Mouse (Mus musculus) MEL (cell line): Measurements from ENCODE around the gene Prelid3b. TPM values are rescaled to one million over a fixed set of nuclear protein-coding genes. Genes with fewer than 3 reads are reported as not detected.

Experiments used
- DNase-seq: peaks from one replicate; pipeline ENCODE4 v3.0.0; 2011; ENCODE audit warnings: low read depth, low spot score
- H3K27ac ChIP-seq: 2 replicates; pipeline ENCODE4 v1.5.1; 2012; ENCODE audit warnings: low read depth, mild to moderate bottlenecking, control low read depth, low read length, moderate library complexity; ENCODE audit not compliant: control insufficient read depth
- H3K27me3 ChIP-seq, 2 experiments: fragments of 150-350 bp in 1 of 2; sonication (generic) in 1 of 2; 2 replicates each; pipeline ENCODE4 v1.6.1; 2012; ENCODE audit warnings: low read length in 2 of 2, mild to moderate bottlenecking in 2 of 2, improper control_type of control experiment in 1 of 2, moderate library complexity in 1 of 2; ENCODE audit not compliant: insufficient read depth in 2 of 2, control insufficient read depth in 1 of 2
- H3K36me3 ChIP-seq, 2 experiments: 2 replicates each; pipeline ENCODE4 v1.6.1; 2012 to 2014; ENCODE audit warnings: low read length in 2 of 2, improper control_type of control experiment in 1 of 2, inconsistent platforms in 1 of 2, mild to moderate bottlenecking in 1 of 2; ENCODE audit not compliant: insufficient read depth in 2 of 2, control insufficient read depth in 1 of 2
- H3K4me1 ChIP-seq, 2 experiments: fragments of 150-350 bp in 1 of 2; sonication (generic) in 1 of 2; 2 replicates each; pipeline ENCODE4 v1.6.1; 2012; ENCODE audit warnings: low read length in 2 of 2, improper control_type of control experiment in 1 of 2, mild to moderate bottlenecking in 1 of 2; ENCODE audit not compliant: insufficient read depth in 2 of 2, control insufficient read depth in 1 of 2
- H3K4me3 ChIP-seq, 2 experiments: fragments of 150-350 bp in 1 of 2; sonication (generic) in 1 of 2; 2 replicates each; pipeline ENCODE4 v1.5.1; 2012; ENCODE audit warnings: low read depth in 2 of 2, low read length in 2 of 2, mild to moderate bottlenecking in 2 of 2, moderate library complexity in 2 of 2, control low read depth in 1 of 2, improper control_type of control experiment in 1 of 2; ENCODE audit not compliant: control insufficient read depth in 1 of 2, insufficient read depth in 1 of 2
- H3K79me2 ChIP-seq: 2 replicates; pipeline ENCODE4 v1.6.1; 2012; ENCODE audit warnings: mild to moderate bottlenecking, low read length, moderate library complexity; ENCODE audit not compliant: control insufficient read depth, poor library complexity, insufficient read depth
- H3K9ac ChIP-seq: 2 replicates; pipeline ENCODE4 v1.6.1; 2012; ENCODE audit warnings: low read depth, mild to moderate bottlenecking, control low read depth, low read length, moderate library complexity; ENCODE audit not compliant: control insufficient read depth, poor library complexity, severe bottlenecking
- H3K9me3 ChIP-seq: fragments of 150-350 bp; sonication (generic); replicated peaks from 2 replicates; pipeline ENCODE4 v1.6.1; 2012; ENCODE audit warnings: mild to moderate bottlenecking, low read length, improper control_type of control experiment, moderate library complexity; ENCODE audit not compliant: insufficient read depth
- CHD1 ChIP-seq: IDR thresholded peaks from 2 replicates; pipeline ENCODE4 v1.6.1; 2012; ENCODE audit warnings: low read depth, mild to moderate bottlenecking, inconsistent platforms, low read length, improper control_type of control experiment
- CTCF ChIP-seq, 3 experiments: IDR thresholded peaks in 2 of 3; conservative IDR thresholded peaks in 1 of 3; 2 replicates each; pipeline ENCODE4 v1.5.1; 2011 to 2012; ENCODE audit warnings: low read length in 3 of 3, low read depth in 2 of 3, mild to moderate bottlenecking in 2 of 3, improper control_type of control experiment in 1 of 3, inconsistent platforms in 1 of 3, mixed read lengths in 1 of 3, moderate library complexity in 1 of 3; ENCODE audit not compliant: control insufficient read depth in 1 of 3, insufficient read depth in 1 of 3, poor library complexity in 1 of 3, severe bottlenecking in 1 of 3
- E2F4 ChIP-seq: IDR thresholded peaks from 2 replicates; pipeline ENCODE4 v1.6.1; 2011; ENCODE audit warnings: low read depth, low read length, improper control_type of control experiment, borderline replicate concordance
- ELF1 ChIP-seq: IDR thresholded peaks from 2 replicates; pipeline ENCODE4 v1.6.1; 2014; ENCODE audit warnings: low read depth, mild to moderate bottlenecking, inconsistent platforms, low read length, improper control_type of control experiment, moderate library complexity
- GABPA ChIP-seq: IDR thresholded peaks from 2 replicates; pipeline ENCODE4 v1.6.1; 2012; ENCODE audit warnings: low read depth, mild to moderate bottlenecking, inconsistent platforms, low read length, improper control_type of control experiment, moderate library complexity
- GATA1 ChIP-seq: IDR thresholded peaks from 2 replicates; pipeline ENCODE4 v1.6.1; 2011; ENCODE audit warnings: low read depth, low read length, improper control_type of control experiment
- KAT2A ChIP-seq: conservative IDR thresholded peaks from 2 replicates; pipeline ENCODE4 v1.6.1; 2012; ENCODE audit warnings: low read depth, low read length, improper control_type of control experiment, inconsistent platforms
- MAFK ChIP-seq: IDR thresholded peaks from 2 replicates; pipeline ENCODE4 v1.6.1; 2011; ENCODE audit warnings: low read depth, mild to moderate bottlenecking, low read length, improper control_type of control experiment, borderline replicate concordance
- MAX ChIP-seq: IDR thresholded peaks from 2 replicates; pipeline ENCODE4 v1.6.1; 2011; ENCODE audit warnings: low read length, improper control_type of control experiment
- MAZ ChIP-seq: IDR thresholded peaks from 2 replicates; pipeline ENCODE4 v1.6.1; 2012; ENCODE audit warnings: low read depth, mild to moderate bottlenecking, inconsistent platforms, low read length, improper control_type of control experiment
- MXI1 ChIP-seq: IDR thresholded peaks from 2 replicates; pipeline ENCODE4 v1.6.1; 2011; ENCODE audit warnings: mild to moderate bottlenecking, low read depth, low read length, improper control_type of control experiment
- MYC ChIP-seq: IDR thresholded peaks from 2 replicates; pipeline ENCODE4 v1.6.1; 2011; ENCODE audit warnings: low read depth, mild to moderate bottlenecking, low read length, improper control_type of control experiment, moderate library complexity
- NRF1 ChIP-seq: IDR thresholded peaks from 2 replicates; pipeline ENCODE4 v1.6.1; 2014; ENCODE audit warnings: low read depth, mild to moderate bottlenecking, inconsistent platforms, low read length, improper control_type of control experiment, moderate library complexity; ENCODE audit not compliant: poor library complexity, insufficient read depth, severe bottlenecking
- RAD21 ChIP-seq: IDR thresholded peaks from 2 replicates; pipeline ENCODE4 v1.6.1; 2011; ENCODE audit warnings: mild to moderate bottlenecking, low read depth, low read length, improper control_type of control experiment
- SMC3 ChIP-seq: IDR thresholded peaks from 2 replicates; pipeline ENCODE4 v1.6.1; 2011; ENCODE audit warnings: low read depth, low read length, improper control_type of control experiment
- TBP ChIP-seq: IDR thresholded peaks from 2 replicates; pipeline ENCODE4 v1.8.0; 2011; ENCODE audit warnings: low read depth, low read length, improper control_type of control experiment
- USF1 ChIP-seq: IDR thresholded peaks from 2 replicates; pipeline ENCODE4 v1.6.1; 2014; ENCODE audit warnings: low read depth, mild to moderate bottlenecking, inconsistent platforms, low read length, improper control_type of control experiment, moderate library complexity
- USF2 ChIP-seq, 2 experiments: IDR thresholded peaks; 2 replicates each; pipeline ENCODE4 v1.6.1; 2011 to 2012; ENCODE audit warnings: improper control_type of control experiment in 2 of 2, low read length in 2 of 2, borderline replicate concordance in 1 of 2, inconsistent platforms in 1 of 2, low read depth in 1 of 2, mild to moderate bottlenecking in 1 of 2; ENCODE audit not compliant: insufficient read depth in 1 of 2
- ZC3H11A ChIP-seq: IDR thresholded peaks from 2 replicates; pipeline ENCODE4 v1.6.1; 2012; ENCODE audit warnings: low read depth, mild to moderate bottlenecking, inconsistent platforms, low read length, improper control_type of control experiment
- ZNF384 ChIP-seq: IDR thresholded peaks from 2 replicates; pipeline ENCODE4 v1.6.1; 2012; ENCODE audit warnings: low read depth, mild to moderate bottlenecking, inconsistent platforms, low read length, improper control_type of control experiment
- polyA plus RNA-seq, 2 experiments: library from polyadenylated mRNA; stranded (reverse) in 1 of 2; unstranded in 1 of 2; fragments of >175 nt in 1 of 2; fragments of >200 nt in 1 of 2; gene quantifications; 2 replicates each; pipeline versions ENCODE4 v1.2.1 to v1.2.4; 2012; ENCODE audit warnings: low replicate concordance in 2 of 2, low read depth in 1 of 2; ENCODE audit not compliant: insufficient read length in 2 of 2, insufficient read depth in 1 of 2, missing spikeins in 1 of 2
- total RNA-seq: library from RNA; depleted of rRNA; stranded (reverse); fragments of 300-350 nt; gene quantifications from 2 replicates; pipeline ENCODE4 v1.2.3, GENCODE M21; 2012

Prelid3b gene
- total and polyA plus RNA-seq, 3 experiments: 142 to 210 (median 189) TPM

- H3K36me3 ChIP-seq: 0 out of 4 replicates have a peak, but pooled peaks cover 0 to 7% of the 10 kb centered on the region in 2 experiments
- no peak overlapping the region for H3K27ac ChIP-seq
- no peaks in the 10 kb centered on the region for H3K9me3 ChIP-seq
- no peaks in the 10 kb centered on the region for H3K79me2 ChIP-seq
- DNase-seq: no peak
- peaks cover 0 to 1% of the 10 kb centered on the region in 2 experiments; a peak in 2 of 4 replicates for H3K27me3 ChIP-seq
- TF ChIP-seq GABPA (no peak), KAT2A (no peak), MAZ (no peak), E2F4 (no peak), GATA1 (no peak)
- no peak overlapping the region for H3K9ac ChIP-seq
- H3K4me1 ChIP-seq: peaks cover 0 to 8% of the 10 kb centered on the region in 2 experiments; a peak in 1 of 4 replicates
- H3K4me3 ChIP-seq: no peak overlapping the region
These were observed 28.1 kb upstream of the Prelid3b start for GRCm38 (mm10) chr2:174500814-174501503.

- Histone ChIP-seq H3K27me3 (peaks cover 3% of the 10 kb centered on the region in 2 experiments; a peak in 2 of 4 replicates), H3K4me1 (no peaks in the 10 kb centered on the region)
- TF ChIP-seq GATA1 (no peak), SMC3 (peak; percentile 81), ZC3H11A (peak; percentile 71), RAD21 (peak; percentile 78), USF1 (no peak), CTCF (IDR thresholded peaks at IDR 0.05 in 2 of 3, conservative IDR thresholded peaks at IDR 0.05 in 1 of 3; ENCODE audit: control insufficient read depth in 1 of 3, insufficient read depth in 1 of 3, low read depth in 2 of 3, low read length in 3 of 3, poor library complexity in 1 of 3, severe bottlenecking in 1 of 3) (peak in 2 of 3 experiments; percentile 28 to 65; a peak in 3 of 6 replicates), MAFK (no peak), E2F4 (no peak), MAX (no peak), GABPA (no peak)
These were observed 20.0 kb upstream of the Prelid3b start for GRCm38 (mm10) chr2:174492858-174493257.

DNA sequence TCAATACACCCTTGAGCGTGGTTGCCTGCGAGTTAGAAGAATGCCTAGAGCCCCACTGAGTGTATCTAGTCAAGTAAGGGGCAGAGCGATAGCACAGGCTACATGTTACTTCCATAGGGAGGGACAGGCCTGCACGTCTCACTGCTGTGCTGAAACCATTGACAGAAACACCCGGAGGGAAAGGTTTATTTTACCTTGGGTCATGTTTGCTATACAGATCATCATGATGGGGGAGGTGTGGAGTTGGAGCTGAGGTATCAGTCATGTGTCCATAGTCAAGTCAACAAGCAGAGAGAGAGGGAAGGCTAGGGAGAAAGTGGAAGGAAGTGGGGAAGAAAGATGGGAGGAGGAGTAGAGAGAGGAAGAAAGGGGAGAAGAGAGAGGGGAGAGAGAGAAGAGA lies 14.1 kb upstream of the Prelid3b start:
- H3K4me3 ChIP-seq: no peak overlapping the region
- no peaks in the 10 kb centered on the region for H3K36me3 ChIP-seq
- no peak for TF ChIP-seq MAZ
- TF ChIP-seq CHD1: no peak
- TF ChIP-seq MXI1: no peak
- no peak for TF ChIP-seq ELF1
- TF ChIP-seq MYC: no peak
- no peak for TF ChIP-seq GABPA
- no peak for TF ChIP-seq CTCF (IDR thresholded peaks at IDR 0.05 in 2 of 3, conservative IDR thresholded peaks at IDR 0.05 in 1 of 3; ENCODE audit: control insufficient read depth in 1 of 3, insufficient read depth in 1 of 3, low read depth in 2 of 3, low read length in 3 of 3, poor library complexity in 1 of 3, severe bottlenecking in 1 of 3)
- no peak for TF ChIP-seq NRF1
- no peak for TF ChIP-seq TBP
- no peak for TF ChIP-seq USF2 (IDR thresholded peaks at IDR 0.05; ENCODE audit: borderline replicate concordance in 1 of 2, insufficient read depth in 1 of 2, low read depth in 1 of 2, low read length in 2 of 2)
- TF ChIP-seq E2F4: no peak
- no peak for TF ChIP-seq USF1
- TF ChIP-seq ZC3H11A: no peak
- no peak for TF ChIP-seq KAT2A
- no peak for TF ChIP-seq RAD21
- no peak for TF ChIP-seq ZNF384
- TF ChIP-seq, all 39 proteins: peak for 0
- Histone ChIP-seq H3K4me1 (no peaks in the 10 kb centered on the region), H3K79me2 (no peaks in the 10 kb centered on the region), H3K9me3 (no peaks in the 10 kb centered on the region), H3K9ac (no peak overlapping the region), H3K27ac (no peak overlapping the region), H3K27me3 (peaks cover 0 to 2% of the 10 kb centered on the region in 2 experiments; a peak in 3 of 4 replicates)
- no peak for DNase-seq

More at GRCm38 (mm10) chr2:174492858-174493257, 20.0 kb upstream of the Prelid3b start:
- DNase-seq: peak; percentile 32
- Histone ChIP-seq H3K9ac (no peak overlapping the region), H3K79me2 (no peaks in the 10 kb centered on the region), H3K27ac (no peak overlapping the region), H3K4me3 (no peak overlapping the region), H3K9me3 (no peaks in the 10 kb centered on the region), H3K36me3 (no peaks in the 10 kb centered on the region)
